Mouse (Mus musculus): Measurements from ENCODE around the gene Tnni2. TPM values are rescaled to one million over a fixed set of nuclear protein-coding genes. Genes with fewer than 3 reads are reported as not detected.

The Tnni2 gene
- polyA plus RNA-seq, 1 experiment from 2014 or later = 3.2 TPM

GRCm38 (mm10) chr7:142471414-142471861, 29.8 kb downstream of the Tnni2 start:
- peak; percentile 25 for ATAC-seq (replicated peaks; ENCODE audit: low FRiP score, low TSS enrichment, low read depth)
- peaks cover 1% of the 10 kb centered on the region; the same call in 1 of the 2 replicates for H3K36me3 ChIP-seq (ENCODE audit: control insufficient read depth, insufficient read depth, low read length)
- peak overlapping the region; percentile 46 for H3K4me2 ChIP-seq (ENCODE audit: low read length)
- H3K4me3 ChIP-seq (ENCODE audit: low read depth, low read length) = peak overlapping the region; percentile 39
- peaks cover 58% of the 10 kb centered on the region for H3K4me1 ChIP-seq (replicated peaks; ENCODE audit: control insufficient read depth, insufficient read depth, low read length)
- WGBS = 13% methylated on average over 6 of the region's 6 CpGs
- H3K9ac ChIP-seq (ENCODE audit: low read length) = peak overlapping the region; percentile 87
- DNase-seq (ENCODE audit: low spot score) = peak; percentile 61
- no peaks in the 10 kb centered on the region for H3K27me3 ChIP-seq (replicated peaks; ENCODE audit: control insufficient read depth, insufficient read depth, low read length)
- peak overlapping the region; percentile 96 for H3K27ac ChIP-seq (ENCODE audit: low read depth)
- no peaks in the 10 kb centered on the region for H3K9me3 ChIP-seq (ENCODE audit: control insufficient read depth, low read length)

DNA sequence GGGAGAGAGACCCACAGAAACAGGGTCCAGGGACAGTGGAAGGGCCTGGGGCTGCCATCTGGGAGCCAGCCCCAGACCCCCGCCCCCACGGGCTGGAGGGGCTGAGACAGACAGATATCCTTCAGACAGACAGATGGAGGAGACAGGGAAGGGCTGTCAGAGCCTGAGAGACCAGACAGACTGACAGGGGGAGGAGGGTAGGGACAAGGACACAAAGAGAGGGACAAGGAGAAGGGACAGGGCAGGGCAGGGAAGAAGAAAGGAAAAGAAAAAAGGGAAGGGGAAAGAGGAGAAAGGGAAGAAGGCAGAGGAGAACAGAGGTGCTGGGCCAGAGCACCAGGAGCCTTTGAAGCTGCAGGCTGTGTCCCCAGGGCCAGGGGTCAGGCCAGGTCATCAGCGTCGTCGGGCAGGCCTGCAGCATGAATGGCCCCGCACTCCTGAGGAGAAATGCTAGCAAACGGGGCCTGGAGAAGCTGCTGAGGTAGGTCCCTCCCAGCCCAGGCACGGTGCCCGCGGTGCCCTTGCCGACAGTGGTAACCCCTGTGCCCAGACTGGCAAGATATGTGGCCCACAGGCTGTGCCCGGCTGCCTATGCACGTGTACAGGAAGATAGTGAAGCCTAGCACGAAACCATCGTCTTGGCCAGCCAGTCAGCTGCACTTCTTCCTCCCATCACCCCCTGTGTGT, 30.4 kb downstream of the Tnni2 start:
- Histone ChIP-seq H3K4me1 (replicated peaks; ENCODE audit: control insufficient read depth, insufficient read depth, low read length) (peaks cover 58% of the 10 kb centered on the region), H3K9ac (ENCODE audit: low read length) (peak overlapping the region; percentile 87), H3K4me2 (ENCODE audit: low read length) (peak overlapping the region; percentile 46), H3K9me3 (ENCODE audit: control insufficient read depth, low read length) (no peaks in the 10 kb centered on the region), H3K27ac (ENCODE audit: low read depth) (peak overlapping the region; percentile 96), H3K27me3 (replicated peaks; ENCODE audit: control insufficient read depth, insufficient read depth, low read length) (no peaks in the 10 kb centered on the region), H3K36me3 (ENCODE audit: control insufficient read depth, insufficient read depth, low read length) (peaks cover 7% of the 10 kb centered on the region; the same call in 1 of the 2 replicates), H3K4me3 (ENCODE audit: low read depth, low read length) (peak overlapping the region; percentile 39)
- 33% methylated on average over 15 of the region's 15 CpGs for WGBS
- ATAC-seq (replicated peaks; ENCODE audit: low FRiP score, low TSS enrichment, low read depth) (peak; percentile 16), DNase-seq (ENCODE audit: low spot score) (peak; percentile 51)

DNA sequence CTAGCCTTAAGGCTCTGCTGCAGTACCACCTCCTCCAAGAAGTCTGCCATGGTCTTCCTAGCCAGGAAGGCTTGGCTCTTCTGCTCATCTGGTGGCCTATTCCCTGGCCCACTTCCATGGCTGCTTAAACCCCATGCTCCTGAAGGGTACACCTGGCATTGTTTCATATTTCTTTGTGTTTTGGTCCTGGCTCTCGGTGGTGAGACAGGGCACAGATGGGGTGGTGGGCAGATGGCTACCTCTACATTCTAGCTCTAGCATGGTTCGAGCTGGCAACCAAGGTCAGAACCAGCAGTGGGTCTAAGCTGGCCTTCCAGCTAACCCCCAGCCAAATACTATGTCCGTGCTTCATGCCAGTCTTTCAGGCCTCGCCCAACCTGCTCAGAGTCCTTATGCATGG, 31.3 kb downstream of the Tnni2 start:
- Histone ChIP-seq H3K4me3 (ENCODE audit: low read depth, low read length) (peak overlapping the region; percentile 39), H3K27ac (ENCODE audit: low read depth) (peak overlapping the region; percentile 96), H3K4me1 (replicated peaks; ENCODE audit: control insufficient read depth, insufficient read depth, low read length) (peaks cover 62% of the 10 kb centered on the region), H3K9me3 (ENCODE audit: control insufficient read depth, low read length) (no peaks in the 10 kb centered on the region), H3K4me2 (ENCODE audit: low read length) (peak overlapping the region; percentile 46), H3K27me3 (replicated peaks; ENCODE audit: control insufficient read depth, insufficient read depth, low read length) (no peaks in the 10 kb centered on the region), H3K9ac (ENCODE audit: low read length) (peak overlapping the region; percentile 87), H3K36me3 (ENCODE audit: control insufficient read depth, insufficient read depth, low read length) (peaks cover 14% of the 10 kb centered on the region; the same call in 1 of the 2 replicates)
- no peak for ATAC-seq (replicated peaks; ENCODE audit: low FRiP score, low TSS enrichment, low read depth)
- peak; percentile 51 for DNase-seq (ENCODE audit: low spot score)
- 83% methylated on average over 4 of the region's 4 CpGs for WGBS

GRCm38 (mm10) chr7:142473476-142473875, 31.9 kb downstream of the Tnni2 start:
- Histone ChIP-seq H3K36me3 (ENCODE audit: control insufficient read depth, insufficient read depth, low read length) (peaks cover 14% of the 10 kb centered on the region; the same call in 1 of the 2 replicates), H3K27ac (ENCODE audit: low read depth) (peak overlapping the region; percentile 96; the same call in 1 of the 2 replicates), H3K4me3 (ENCODE audit: low read depth, low read length) (peak overlapping the region; percentile 39), H3K9ac (ENCODE audit: low read length) (peak overlapping the region; percentile 87), H3K9me3 (ENCODE audit: control insufficient read depth, low read length) (no peaks in the 10 kb centered on the region), H3K4me1 (replicated peaks; ENCODE audit: control insufficient read depth, insufficient read depth, low read length) (peaks cover 67% of the 10 kb centered on the region), H3K4me2 (ENCODE audit: low read length) (peak overlapping the region; percentile 46), H3K27me3 (replicated peaks; ENCODE audit: control insufficient read depth, insufficient read depth, low read length) (no peaks in the 10 kb centered on the region)
- 78% methylated on average over 2 of the region's 2 CpGs for WGBS
- ATAC-seq (replicated peaks; ENCODE audit: low FRiP score, low TSS enrichment, low read depth) (no peak), DNase-seq (ENCODE audit: low spot score) (no peak)

DNA sequence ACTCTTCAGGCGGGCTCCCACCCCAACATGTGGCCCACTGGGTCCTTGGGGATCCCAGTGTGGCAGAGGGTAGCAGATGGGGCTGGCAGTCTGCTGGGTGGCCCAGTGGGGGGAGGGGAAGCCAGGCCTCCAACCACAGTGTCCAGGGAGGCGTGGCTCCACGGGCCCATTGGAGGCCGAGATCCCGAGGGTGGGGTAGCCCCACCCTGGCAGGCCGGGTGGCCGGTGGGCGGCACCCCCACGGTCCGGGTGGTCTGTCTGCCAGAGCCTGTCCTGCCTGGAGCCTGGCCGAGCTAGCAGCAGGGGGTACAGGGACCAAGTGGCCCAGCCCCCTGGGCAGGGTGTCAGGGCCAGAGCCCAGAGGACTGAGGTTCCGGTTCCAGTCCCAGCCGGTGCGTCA, 33.2 kb downstream of the Tnni2 start:
- peak overlapping the region; percentile 87 for H3K9ac ChIP-seq (ENCODE audit: low read length)
- 60% methylated on average over 14 of the region's 14 CpGs for WGBS
- 0 out of 2 replicates have a peak, but pooled peaks have one; percentile 7 for ATAC-seq (replicated peaks; ENCODE audit: low FRiP score, low TSS enrichment, low read depth)
- H3K4me2 ChIP-seq (ENCODE audit: low read length) = peak overlapping the region; percentile 46
- H3K27me3 ChIP-seq (replicated peaks; ENCODE audit: control insufficient read depth, insufficient read depth, low read length) = no peaks in the 10 kb centered on the region
- H3K4me1 ChIP-seq (replicated peaks; ENCODE audit: control insufficient read depth, insufficient read depth, low read length) = peaks cover 65% of the 10 kb centered on the region
- H3K36me3 ChIP-seq (ENCODE audit: control insufficient read depth, insufficient read depth, low read length) = peaks cover 15% of the 10 kb centered on the region; the same call in 1 of the 2 replicates
- H3K9me3 ChIP-seq (ENCODE audit: control insufficient read depth, low read length) = no peaks in the 10 kb centered on the region
- peak overlapping the region; percentile 96 for H3K27ac ChIP-seq (ENCODE audit: low read depth)
- H3K4me3 ChIP-seq (ENCODE audit: low read depth, low read length) = peak overlapping the region; percentile 39
- peak; percentile 49 for DNase-seq (ENCODE audit: low spot score)

- WGBS = 53% methylated on average over 7 of the region's 7 CpGs
- DNase-seq (ENCODE audit: low spot score) (no peak), ATAC-seq (replicated peaks; ENCODE audit: low FRiP score, low TSS enrichment, low read depth) (no peak)
- Histone ChIP-seq H3K27me3 (replicated peaks; ENCODE audit: control insufficient read depth, insufficient read depth, low read length) (no peaks in the 10 kb centered on the region), H3K36me3 (ENCODE audit: control insufficient read depth, insufficient read depth, low read length) (peaks cover 17% of the 10 kb centered on the region; the same call in 1 of the 2 replicates), H3K9me3 (ENCODE audit: control insufficient read depth, low read length) (no peaks in the 10 kb centered on the region), H3K27ac (ENCODE audit: low read depth) (peak overlapping the region; percentile 96), H3K4me2 (ENCODE audit: low read length) (peak overlapping the region; percentile 46), H3K9ac (ENCODE audit: low read length) (peak overlapping the region; percentile 87), H3K4me1 (replicated peaks; ENCODE audit: control insufficient read depth, insufficient read depth, low read length) (peaks cover 59% of the 10 kb centered on the region), H3K4me3 (ENCODE audit: low read depth, low read length) (peak overlapping the region; percentile 39)
Observed at GRCm38 (mm10) chr7:142475641-142476040, 34.0 kb downstream of the Tnni2 start.

DNA sequence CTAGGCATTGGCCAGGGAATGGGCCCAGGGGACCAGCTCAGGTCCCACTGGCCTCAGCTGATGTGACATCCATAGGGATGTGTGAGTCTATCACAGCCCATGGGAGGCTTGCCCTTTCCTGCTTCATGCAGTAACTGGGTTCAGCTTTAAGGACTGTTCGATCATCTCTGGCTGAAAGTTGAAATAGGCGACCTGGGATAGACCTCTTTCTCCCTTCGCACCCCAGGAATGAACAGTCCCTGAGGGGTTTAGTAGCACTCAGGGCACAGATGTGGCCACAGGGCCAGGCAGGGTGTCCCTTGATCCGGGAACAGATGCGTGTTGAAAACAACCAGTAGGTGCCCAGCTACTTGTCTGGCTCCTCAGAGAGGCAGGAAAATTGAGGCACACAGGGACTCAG, 34.7 kb downstream of the Tnni2 start:
- Histone ChIP-seq H3K36me3 (ENCODE audit: control insufficient read depth, insufficient read depth, low read length) (peaks cover 17% of the 10 kb centered on the region; the same call in 1 of the 2 replicates), H3K4me1 (replicated peaks; ENCODE audit: control insufficient read depth, insufficient read depth, low read length) (peaks cover 59% of the 10 kb centered on the region), H3K9me3 (ENCODE audit: control insufficient read depth, low read length) (no peaks in the 10 kb centered on the region), H3K9ac (ENCODE audit: low read length) (peak overlapping the region; percentile 87), H3K4me3 (ENCODE audit: low read depth, low read length) (peak overlapping the region; percentile 39), H3K27ac (ENCODE audit: low read depth) (peak overlapping the region; percentile 96), H3K4me2 (ENCODE audit: low read length) (peak overlapping the region; percentile 46), H3K27me3 (replicated peaks; ENCODE audit: control insufficient read depth, insufficient read depth, low read length) (no peaks in the 10 kb centered on the region)
- ATAC-seq (replicated peaks; ENCODE audit: low FRiP score, low TSS enrichment, low read depth) (no peak), DNase-seq (ENCODE audit: low spot score) (no peak)
- WGBS = 79% methylated on average over 5 of the region's 5 CpGs

DNA sequence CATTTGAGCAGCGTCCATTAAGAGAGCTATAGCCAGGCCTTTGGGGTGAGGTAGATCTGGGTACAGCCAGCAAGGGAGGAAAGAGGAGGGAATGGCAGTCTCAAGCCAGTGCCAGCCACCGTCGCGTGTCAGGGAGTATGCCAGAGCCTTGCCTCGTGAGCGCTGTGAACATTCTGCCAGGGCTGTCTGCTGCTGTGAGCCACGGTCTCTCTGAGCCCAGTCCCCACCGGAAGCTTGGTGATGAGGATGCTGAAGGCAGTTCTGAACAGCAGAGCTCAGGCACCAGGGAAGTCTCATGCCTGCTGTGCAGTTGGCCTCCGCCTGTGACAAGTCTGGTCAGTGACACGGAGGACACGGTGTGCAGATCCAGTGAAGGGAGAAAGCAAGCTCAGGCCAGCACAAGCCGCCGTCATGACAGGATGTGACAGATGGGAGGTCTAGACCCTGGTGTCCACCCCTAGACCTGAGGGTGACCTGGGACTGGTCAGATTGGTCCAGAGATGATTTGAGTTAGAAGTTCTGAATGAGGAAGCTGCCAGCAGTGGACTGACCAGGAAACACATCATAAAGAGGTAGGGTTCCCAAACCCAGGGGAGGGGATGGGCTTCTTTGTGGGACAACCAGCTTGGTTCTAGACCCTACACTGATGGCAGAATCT, 35.3 kb downstream of the Tnni2 start:
- H3K36me3 ChIP-seq (ENCODE audit: control insufficient read depth, insufficient read depth, low read length) = peaks cover 17% of the 10 kb centered on the region; the same call in 1 of the 2 replicates
- H3K27me3 ChIP-seq (replicated peaks; ENCODE audit: control insufficient read depth, insufficient read depth, low read length) = no peaks in the 10 kb centered on the region
- H3K9me3 ChIP-seq (ENCODE audit: control insufficient read depth, low read length) = no peaks in the 10 kb centered on the region
- H3K4me1 ChIP-seq (replicated peaks; ENCODE audit: control insufficient read depth, insufficient read depth, low read length) = peaks cover 59% of the 10 kb centered on the region
- peak overlapping the region; percentile 87; the same call in 1 of the 2 replicates for H3K9ac ChIP-seq (ENCODE audit: low read length)
- WGBS = 79% methylated on average over 13 of the region's 13 CpGs
- H3K27ac ChIP-seq (ENCODE audit: low read depth) = peak overlapping the region; percentile 96; the same call in 1 of the 2 replicates
- ATAC-seq (replicated peaks; ENCODE audit: low FRiP score, low TSS enrichment, low read depth) = no peak
- DNase-seq (ENCODE audit: low spot score) = no peak
- peak overlapping the region; percentile 46 for H3K4me2 ChIP-seq (ENCODE audit: low read length)
- H3K4me3 ChIP-seq (ENCODE audit: low read depth, low read length) = peak overlapping the region; percentile 13; the same call in 1 of the 2 replicates

All from intestine, embryonic 14.5 days (tissue).